Mouse (Mus musculus) bone marrow, adult 2 months (tissue): ENCODE measurements around the gene Ptprg. TPM values are rescaled to one million over a fixed set of nuclear protein-coding genes. Genes with fewer than 3 reads are reported as not detected.

Experiments
- H3K27ac ChIP-seq: fragments of 200-500 bp; 2 replicates; pipeline ENCODE4 v1.5.1; 2012; ENCODE audit warnings: low read depth, mild to moderate bottlenecking, control low read depth, inconsistent platforms, low read length; ENCODE audit not compliant: control insufficient read depth, poor library complexity, insufficient read depth
- H3K4me1 ChIP-seq: fragments of 200-500 bp; 2 replicates; pipeline ENCODE4 v1.6.1; 2011; ENCODE audit warnings: low read length; ENCODE audit not compliant: control insufficient read depth, insufficient read depth
- H3K4me3 ChIP-seq: fragments of 200-500 bp; replicated peaks from 2 replicates; pipeline ENCODE3; 2011; ENCODE audit warnings: mild to moderate bottlenecking, low read depth, low read length, control low read depth; ENCODE audit not compliant: control insufficient read depth
- CTCF ChIP-seq: fragments of 200-500 bp; IDR thresholded peaks from 2 replicates; pipeline ENCODE4 v1.5.1; 2011; ENCODE audit warnings: low read length, control low read depth; ENCODE audit not compliant: control insufficient read depth, insufficient read depth
- POLR2A ChIP-seq: fragments of 200-500 bp; IDR thresholded peaks from 2 replicates; pipeline ENCODE4 v1.6.1; 2011; ENCODE audit warnings: low read depth, mild to moderate bottlenecking, control low read depth, low read length, borderline replicate concordance; ENCODE audit not compliant: control insufficient read depth
- WGBS: fragments of 180-500 bp; shearing (Covaris S2); methylation state at CpG from one replicate; pipeline ENCODE4 v1.1.7; 2018; 5-methylcytosine and 5-hydroxymethylcytosine counted together
- polyA plus RNA-seq: library from polyadenylated mRNA; stranded (reverse); fragments of >200 nt; gene quantifications from 2 replicates; pipeline ENCODE4 v1.2.4, GENCODE M21; 2011; ENCODE audit warnings: low replicate concordance; ENCODE audit not compliant: missing spikeins, insufficient read depth, insufficient read length

The Ptprg gene
- polyA plus RNA-seq, 1 experiment, result 0.27 TPM

DNA sequence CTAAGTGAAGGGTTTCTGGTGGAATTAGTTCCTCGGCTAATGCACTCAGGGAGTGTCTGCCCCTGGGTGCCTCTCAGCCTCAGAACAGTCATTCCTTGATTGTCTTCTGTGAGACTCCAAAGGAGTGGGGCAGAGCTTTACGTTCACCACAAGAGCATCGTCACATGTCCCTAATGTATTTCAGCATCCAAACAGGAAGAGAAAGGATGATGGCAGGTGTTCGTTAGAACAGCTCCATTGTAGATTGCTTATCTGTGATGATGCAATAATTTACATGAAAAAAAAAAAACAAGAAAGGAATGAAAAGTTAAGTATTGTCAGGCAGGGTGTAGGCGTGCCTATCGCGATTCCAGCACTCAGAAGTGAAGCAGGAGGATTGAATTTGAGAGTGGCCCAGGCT, 84.3 kb downstream of the Ptprg start:
- 82% methylated on average over 7 of the region's 7 CpGs for WGBS
- TF ChIP-seq CTCF, result no peak
- TF ChIP-seq POLR2A, result no peak
- H3K4me1 ChIP-seq, result no peaks in the 10 kb centered on the region
- H3K4me3 ChIP-seq, result no peak overlapping the region
- H3K27ac ChIP-seq, result no peak overlapping the region

DNA sequence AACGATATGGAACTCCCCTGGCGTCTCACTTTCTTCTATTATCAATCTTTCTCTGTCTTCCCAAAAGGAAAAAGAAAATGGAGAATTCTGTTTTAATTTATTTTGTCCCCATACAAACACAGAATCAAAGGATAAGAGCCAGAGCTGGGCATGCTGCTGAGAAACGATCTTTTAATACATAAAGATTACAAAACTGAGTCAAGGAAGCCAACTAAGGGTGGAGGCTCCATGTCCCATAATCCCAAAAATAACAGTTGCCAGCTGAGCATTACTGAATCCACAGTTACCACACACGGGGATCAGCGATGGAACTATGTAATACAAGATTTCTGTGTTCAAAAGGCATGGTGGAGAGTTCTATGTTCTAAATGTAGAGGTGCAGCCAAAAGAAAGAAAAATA, 86.0 kb downstream of the Ptprg start:
- Histone ChIP-seq H3K27ac (no peak overlapping the region), H3K4me1 (no peaks in the 10 kb centered on the region), H3K4me3 (no peak overlapping the region)
- WGBS, result 81% methylated on average over 5 of the region's 5 CpGs
- TF ChIP-seq POLR2A (no peak), CTCF (no peak)

DNA sequence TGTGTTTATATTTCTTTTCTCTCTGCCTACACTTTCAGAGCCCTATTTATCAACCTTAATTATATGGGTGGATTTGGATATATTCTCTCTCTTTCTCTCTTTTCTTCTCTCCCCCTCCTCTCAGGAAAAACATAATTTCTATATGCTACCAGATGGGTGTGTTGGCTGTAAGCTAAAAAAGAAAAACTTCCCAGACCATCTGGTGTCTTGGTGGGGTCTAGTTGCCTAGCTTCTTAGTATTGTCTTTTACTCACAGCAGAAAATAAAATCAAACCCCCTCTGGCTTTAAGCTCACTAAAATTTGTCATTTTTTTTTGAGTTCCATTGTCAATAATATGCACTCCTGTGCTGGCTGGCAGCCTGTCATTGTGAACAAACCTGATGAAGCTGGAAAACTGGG, 87.0 kb downstream of the Ptprg start:
- no peak overlapping the region for H3K27ac ChIP-seq
- no peak overlapping the region for H3K4me3 ChIP-seq
- TF ChIP-seq CTCF (no peak), POLR2A (no peak)
- H3K4me1 ChIP-seq, result no peaks in the 10 kb centered on the region

DNA sequence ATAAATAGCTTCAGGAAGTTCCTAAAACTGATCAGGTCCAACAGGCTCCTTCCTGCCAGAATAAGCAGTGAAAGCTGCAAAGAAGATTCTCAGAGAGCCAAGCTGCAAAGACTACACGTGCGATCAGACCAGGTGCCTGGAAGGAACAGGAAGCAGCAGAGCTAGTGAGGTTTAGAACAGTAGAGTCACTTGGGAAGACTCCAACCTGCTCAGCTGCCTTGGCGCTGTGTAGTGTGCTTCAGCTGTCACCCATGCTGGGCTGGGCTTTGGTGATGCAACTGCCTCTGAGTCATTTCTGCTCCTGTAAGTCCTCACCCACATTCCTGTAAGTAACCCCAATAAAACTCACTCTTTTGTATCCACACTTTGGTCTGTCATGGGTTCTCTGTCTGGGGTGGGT, 87.7 kb downstream of the Ptprg start:
- Histone ChIP-seq H3K4me3 (no peak overlapping the region), H3K4me1 (no peaks in the 10 kb centered on the region), H3K27ac (no peak overlapping the region)
- WGBS, result 70% methylated on average over 3 of the region's 3 CpGs
- TF ChIP-seq POLR2A (no peak), CTCF (no peak)

DNA sequence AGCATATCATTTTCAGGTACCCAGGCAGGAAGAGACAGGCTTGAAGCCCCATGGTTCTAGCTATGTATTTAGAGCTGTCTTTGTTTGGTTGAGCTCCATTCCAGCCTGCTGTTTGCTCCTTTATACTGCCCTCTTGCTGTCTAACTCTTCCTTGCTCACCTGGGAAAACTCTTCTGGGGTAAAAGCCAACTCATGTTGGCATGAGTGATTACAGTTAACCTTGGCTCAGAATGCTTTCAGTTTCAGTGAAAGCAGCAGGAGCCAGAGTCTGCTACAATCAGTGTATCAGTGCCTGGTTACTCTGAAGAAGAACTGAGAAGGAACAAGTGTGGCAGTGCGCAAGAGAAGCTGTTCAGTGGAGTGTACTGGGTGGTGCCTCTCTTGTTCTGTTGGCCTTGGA, 89.6 kb downstream of the Ptprg start:
- Histone ChIP-seq H3K4me3 (no peak overlapping the region), H3K4me1 (no peaks in the 10 kb centered on the region), H3K27ac (no peak overlapping the region)
- TF ChIP-seq POLR2A (no peak), CTCF (no peak)
- WGBS, result 75% methylated on average over 1 of the region's 1 CpGs

DNA sequence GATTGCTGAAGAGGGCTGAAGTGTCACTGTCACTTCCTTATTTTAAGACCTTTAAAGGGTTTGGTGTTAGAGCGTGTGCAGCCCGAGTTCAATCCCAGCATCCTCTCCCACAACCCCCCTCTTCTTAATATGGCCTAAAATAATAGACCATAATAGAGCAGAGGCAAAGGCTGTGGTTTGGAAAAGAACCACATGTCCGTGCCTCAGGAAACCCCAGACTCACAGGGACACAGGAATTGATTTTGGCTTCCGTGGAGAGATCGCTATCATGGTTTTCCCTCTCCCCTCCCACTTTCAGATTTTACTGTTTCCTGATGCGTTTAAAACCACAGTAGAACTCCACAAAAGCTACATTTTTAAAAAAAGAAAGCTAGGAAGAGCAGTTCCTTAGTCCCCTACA, 104.0 kb downstream of the Ptprg start:
- no peak overlapping the region for H3K4me3 ChIP-seq
- 1% methylated on average over 6 of the region's 6 CpGs for WGBS
- TF ChIP-seq CTCF (no peak), POLR2A (no peak)
- no peak overlapping the region for H3K27ac ChIP-seq
- H3K4me1 ChIP-seq, result no peaks in the 10 kb centered on the region

DNA sequence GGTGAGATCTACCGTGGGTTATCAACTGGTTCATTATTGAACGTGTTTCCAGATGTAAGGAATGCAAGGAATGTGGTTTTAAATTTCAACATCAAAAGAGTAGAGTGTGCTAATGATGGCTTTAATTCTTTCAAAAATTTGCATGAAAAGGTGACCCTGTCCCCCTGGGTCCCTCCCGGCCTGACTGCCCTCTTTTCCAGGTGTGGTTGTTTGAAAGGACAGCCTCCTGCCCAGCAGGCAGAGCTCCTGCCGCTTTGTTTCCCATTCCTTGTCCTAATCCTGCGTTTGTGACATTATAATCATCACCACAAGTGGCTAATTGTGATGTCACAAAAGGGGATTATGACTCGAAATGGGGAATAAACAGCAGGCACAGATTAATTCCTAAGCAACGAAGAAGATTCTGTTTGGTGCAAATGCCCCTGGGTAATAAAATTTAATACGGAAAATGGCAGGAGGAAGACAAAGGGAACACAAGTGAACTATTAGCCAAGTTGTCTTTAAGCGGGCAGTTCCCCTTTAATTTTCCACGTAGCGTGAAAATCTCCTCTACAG, 110.4 kb downstream of the Ptprg start:
- H3K4me3 ChIP-seq, result no peak overlapping the region
- no peaks in the 10 kb centered on the region for H3K4me1 ChIP-seq
- H3K27ac ChIP-seq, result no peak overlapping the region
- TF ChIP-seq CTCF, result no peak
- TF ChIP-seq POLR2A, result no peak
- 44% methylated on average over 11 of the region's 11 CpGs for WGBS

DNA sequence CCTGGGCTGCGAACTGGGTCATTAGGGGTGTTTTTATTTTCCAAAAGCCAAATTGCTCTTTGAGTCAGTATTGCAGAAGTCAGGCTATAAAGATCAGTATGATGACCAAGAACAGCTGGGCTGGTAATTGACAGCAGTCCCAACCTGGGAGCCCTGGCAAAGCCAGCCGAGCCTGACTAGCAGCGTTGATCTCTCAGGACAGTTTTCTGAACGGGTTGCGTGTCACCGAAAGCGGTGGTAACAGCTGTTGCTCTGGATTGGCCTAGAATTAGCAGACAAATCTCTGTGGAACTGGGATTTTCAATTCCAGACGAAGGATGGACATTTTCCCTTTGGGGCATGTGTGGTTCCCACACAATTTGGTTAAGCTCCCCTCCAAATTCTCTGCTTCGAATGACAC, 111.0 kb downstream of the Ptprg start:
- Histone ChIP-seq H3K4me1 (no peaks in the 10 kb centered on the region), H3K27ac (no peak overlapping the region), H3K4me3 (no peak overlapping the region)
- no peak for TF ChIP-seq CTCF
- no peak for TF ChIP-seq POLR2A
- WGBS, result 64% methylated on average over 9 of the region's 9 CpGs

DNA sequence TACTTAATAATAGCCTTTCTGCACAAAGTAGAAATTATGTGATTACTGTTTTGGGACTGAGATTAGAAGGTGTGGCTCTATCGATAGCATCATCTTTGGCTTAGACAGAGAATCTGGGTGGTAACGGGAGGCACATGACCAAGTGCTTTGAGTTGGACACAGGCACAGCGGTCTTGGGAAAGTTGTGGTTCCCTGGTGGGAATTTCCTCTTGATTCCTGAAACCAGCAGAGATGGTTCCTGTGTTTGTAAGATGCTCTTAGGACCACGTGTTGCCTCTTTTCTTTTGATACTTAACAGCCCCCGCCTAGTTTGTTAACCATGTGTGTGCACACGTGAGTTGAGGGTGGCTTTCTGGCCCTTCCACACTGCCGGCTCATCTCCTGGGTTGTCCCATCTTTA, 111.7 kb downstream of the Ptprg start:
- Histone ChIP-seq H3K27ac (no peak overlapping the region), H3K4me3 (no peak overlapping the region), H3K4me1 (no peaks in the 10 kb centered on the region)
- 66% methylated on average over 7 of the region's 7 CpGs for WGBS
- TF ChIP-seq POLR2A, result no peak
- no peak for TF ChIP-seq CTCF

DNA sequence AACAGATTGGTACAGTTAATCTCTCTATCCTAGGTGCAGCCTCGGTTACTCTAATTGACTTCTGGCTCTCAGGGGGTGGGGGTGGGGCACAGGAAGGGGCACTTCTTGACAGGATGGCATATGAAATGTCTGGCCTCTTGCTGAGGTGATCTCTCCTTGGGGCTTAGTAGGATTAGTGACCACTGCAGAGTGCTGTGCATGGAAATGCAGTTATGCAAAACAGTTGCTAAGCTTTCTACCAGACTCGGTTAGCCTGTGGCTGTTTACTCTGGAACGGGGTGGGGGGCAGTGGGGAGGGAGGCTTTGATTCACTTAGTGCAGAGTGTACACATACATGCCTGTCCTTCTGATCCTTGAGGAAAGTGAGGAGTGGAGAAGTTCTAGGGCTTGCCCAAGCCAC, 114.4 kb downstream of the Ptprg start:
- WGBS, result 27% methylated on average over 3 of the region's 3 CpGs
- H3K4me1 ChIP-seq, result no peaks in the 10 kb centered on the region
- no peak for TF ChIP-seq POLR2A
- no peak for TF ChIP-seq CTCF

More for the DNA sequence above, 114.4 kb downstream of the Ptprg start:
- Histone ChIP-seq H3K27ac (no peak overlapping the region), H3K4me3 (no peak overlapping the region)
